Mouse (Mus musculus): ENCODE measurements around the gene Hlcs.

Hlcs gene

DNA sequence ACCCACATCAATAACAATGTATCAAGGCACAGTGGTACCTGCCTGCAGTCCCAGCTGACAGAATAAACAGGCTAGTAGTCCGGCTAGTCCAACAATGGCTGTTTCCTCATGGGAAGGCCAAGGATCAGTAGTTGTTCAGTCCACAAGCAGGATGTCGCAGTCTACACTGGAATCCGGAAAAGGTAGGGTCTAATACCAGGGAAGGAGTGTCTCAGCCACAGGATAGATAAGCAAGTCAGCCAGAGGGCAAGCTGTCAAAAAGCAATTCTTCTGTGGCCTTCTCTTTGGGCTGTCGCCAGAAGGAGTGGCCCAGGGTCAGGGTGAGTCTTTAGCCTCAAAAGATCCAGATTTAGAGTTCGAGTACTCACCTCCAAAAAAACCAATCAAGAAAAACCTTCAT lies 4.4 kb upstream of the Hlcs start:
- Histone ChIP-seq H3K4me3 (replicated peaks; ENCODE audit: low read length) (no peak overlapping the region), H3K36me3 (ENCODE audit: insufficient read depth, low read length) (no peaks in the 10 kb centered on the region), H3K27me3 (ENCODE audit: insufficient read depth, low read length) (peaks cover 4% of the 10 kb centered on the region), H3K4me1 (replicated peaks; ENCODE audit: low read depth, low read length) (peaks cover 15% of the 10 kb centered on the region), H3K9me3 (ENCODE audit: low read length) (no peaks in the 10 kb centered on the region)
- TF ChIP-seq CTCF (conservative IDR thresholded peaks at IDR 0.05; ENCODE audit: low read length) (no peak), POU5F1 (IDR thresholded peaks at IDR 0.05; ENCODE audit: borderline replicate concordance, low read length) (no peak), NANOG (IDR thresholded peaks at IDR 0.05; ENCODE audit: borderline replicate concordance, low read length) (no peak)

DNA sequence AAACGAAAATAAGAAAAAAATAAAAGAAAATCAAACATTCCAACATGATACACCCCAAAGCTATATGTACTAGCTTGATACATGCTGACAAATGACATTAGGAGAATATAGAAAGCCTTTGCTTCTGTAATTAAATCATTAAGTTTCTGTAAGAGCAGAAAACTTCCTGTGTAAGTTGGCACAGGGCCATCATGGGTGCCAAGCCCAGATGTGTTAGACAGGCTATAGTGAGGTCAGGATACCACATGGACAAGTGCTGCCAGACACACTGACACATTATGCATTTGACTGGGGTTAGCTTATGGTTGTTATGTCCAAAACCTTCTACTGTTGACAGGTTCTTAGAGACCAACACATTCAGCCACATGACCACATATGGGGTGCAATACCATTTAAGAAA lies 1.8 kb upstream of the Hlcs start:
- Histone ChIP-seq H3K9me3 (ENCODE audit: low read length) (no peaks in the 10 kb centered on the region), H3K27me3 (ENCODE audit: insufficient read depth, low read length) (peaks cover 4% of the 10 kb centered on the region), H3K4me3 (replicated peaks; ENCODE audit: low read length) (no peak overlapping the region), H3K4me1 (replicated peaks; ENCODE audit: low read depth, low read length) (peaks cover 31% of the 10 kb centered on the region), H3K36me3 (ENCODE audit: insufficient read depth, low read length) (no peaks in the 10 kb centered on the region)
- no peak for TF ChIP-seq NANOG (IDR thresholded peaks at IDR 0.05; ENCODE audit: borderline replicate concordance, low read length)
- TF ChIP-seq POU5F1 (IDR thresholded peaks at IDR 0.05; ENCODE audit: borderline replicate concordance, low read length): no peak
- TF ChIP-seq CTCF (conservative IDR thresholded peaks at IDR 0.05; ENCODE audit: low read length): no peak

DNA sequence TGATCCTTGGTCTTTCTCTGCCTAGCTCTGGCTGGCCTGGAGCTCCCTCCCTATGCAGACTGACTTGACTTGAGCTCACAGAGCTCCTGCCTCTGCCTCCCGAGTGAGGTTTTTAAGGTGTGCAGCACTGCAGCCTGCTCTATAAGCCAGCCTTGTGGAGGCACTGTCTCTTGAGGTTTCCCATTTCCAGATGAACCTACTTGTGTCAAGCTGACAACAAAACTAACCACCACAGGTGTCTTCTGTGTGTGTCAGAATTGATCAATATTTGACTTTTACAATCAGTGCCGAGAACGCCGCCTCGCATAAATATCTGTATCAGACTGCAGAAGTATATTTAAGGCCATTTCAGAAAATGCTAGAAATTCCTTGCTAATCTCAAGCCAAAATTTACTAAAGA lies 1.3 kb upstream of the Hlcs start:
- Histone ChIP-seq H3K9me3 (ENCODE audit: low read length) (no peaks in the 10 kb centered on the region), H3K4me1 (replicated peaks; ENCODE audit: low read depth, low read length) (peaks cover 31% of the 10 kb centered on the region), H3K27me3 (ENCODE audit: insufficient read depth, low read length) (peaks cover 4% of the 10 kb centered on the region), H3K4me3 (replicated peaks; ENCODE audit: low read length) (no peak overlapping the region), H3K36me3 (ENCODE audit: insufficient read depth, low read length) (no peaks in the 10 kb centered on the region)
- TF ChIP-seq NANOG (IDR thresholded peaks at IDR 0.05; ENCODE audit: borderline replicate concordance, low read length) (no peak), CTCF (conservative IDR thresholded peaks at IDR 0.05; ENCODE audit: low read length) (no peak), POU5F1 (IDR thresholded peaks at IDR 0.05; ENCODE audit: borderline replicate concordance, low read length) (no peak)

DNA sequence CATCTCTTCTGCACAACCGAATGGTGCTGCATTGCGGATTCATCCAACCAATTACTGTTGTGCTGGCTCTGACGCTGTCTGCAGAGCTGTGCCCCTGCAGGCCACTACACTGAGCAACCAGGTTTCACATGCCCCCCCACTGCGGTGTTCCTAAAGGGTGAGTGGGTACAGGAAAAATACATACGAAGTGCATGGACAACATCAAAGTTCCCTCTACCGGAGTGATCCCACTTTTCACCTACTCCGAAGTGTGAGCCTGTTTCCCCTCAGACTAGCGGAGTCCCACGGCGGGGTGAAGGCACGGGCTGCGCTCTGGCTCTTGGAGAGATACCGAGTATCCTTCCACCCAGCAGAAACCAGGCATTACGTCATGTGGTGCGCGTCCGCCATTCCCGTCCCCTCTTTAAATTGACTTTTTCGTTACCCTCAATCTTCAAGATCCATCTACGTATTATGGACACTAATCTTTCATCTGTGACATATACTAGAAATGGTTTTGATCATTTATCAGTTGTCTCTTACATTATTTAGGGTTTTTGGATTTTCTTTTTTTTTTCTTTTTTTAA lies 625 bp downstream of the Hlcs start:
- Histone ChIP-seq H3K4me1 (replicated peaks; ENCODE audit: low read depth, low read length) (peaks cover 31% of the 10 kb centered on the region), H3K27me3 (ENCODE audit: insufficient read depth, low read length) (peaks cover 4% of the 10 kb centered on the region), H3K36me3 (ENCODE audit: insufficient read depth, low read length) (no peaks in the 10 kb centered on the region), H3K4me3 (replicated peaks; ENCODE audit: low read length) (peak overlapping the region; percentile 89), H3K9me3 (ENCODE audit: low read length) (no peaks in the 10 kb centered on the region)
- no peak for TF ChIP-seq POU5F1 (IDR thresholded peaks at IDR 0.05; ENCODE audit: borderline replicate concordance, low read length)
- no peak; the same call in 1 of the 2 replicates for TF ChIP-seq CTCF (conservative IDR thresholded peaks at IDR 0.05; ENCODE audit: low read length)
- no peak for TF ChIP-seq NANOG (IDR thresholded peaks at IDR 0.05; ENCODE audit: borderline replicate concordance, low read length)

DNA sequence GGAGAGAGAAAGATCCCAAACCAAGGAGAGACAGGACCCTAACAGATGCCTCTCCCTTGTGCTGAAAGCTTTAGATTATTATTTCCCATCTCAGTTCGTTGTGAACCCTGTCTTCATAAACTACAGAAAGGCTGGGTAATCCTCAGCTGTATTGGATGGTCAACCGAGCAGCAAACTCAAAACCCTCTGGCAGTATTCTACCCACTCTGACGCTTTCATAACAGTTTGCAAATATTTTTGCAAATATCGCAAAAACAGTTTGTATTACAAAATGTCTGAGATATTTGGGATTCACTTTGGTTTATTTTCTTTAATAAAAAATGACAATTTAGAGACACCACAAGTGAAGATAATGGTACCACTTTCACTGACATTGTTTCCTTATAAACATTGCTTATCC lies 1.4 kb downstream of the Hlcs start:
- Histone ChIP-seq H3K4me1 (replicated peaks; ENCODE audit: low read depth, low read length) (peaks cover 31% of the 10 kb centered on the region), H3K4me3 (replicated peaks; ENCODE audit: low read length) (peak overlapping the region; percentile 89; the same call in 1 of the 2 replicates), H3K36me3 (ENCODE audit: insufficient read depth, low read length) (no peaks in the 10 kb centered on the region), H3K9me3 (ENCODE audit: low read length) (no peaks in the 10 kb centered on the region), H3K27me3 (ENCODE audit: insufficient read depth, low read length) (peaks cover 4% of the 10 kb centered on the region; the same call in 1 of the 2 replicates)
- no peak for TF ChIP-seq POU5F1 (IDR thresholded peaks at IDR 0.05; ENCODE audit: borderline replicate concordance, low read length)
- TF ChIP-seq CTCF (conservative IDR thresholded peaks at IDR 0.05; ENCODE audit: low read length): no peak
- no peak for TF ChIP-seq NANOG (IDR thresholded peaks at IDR 0.05; ENCODE audit: borderline replicate concordance, low read length)

DNA sequence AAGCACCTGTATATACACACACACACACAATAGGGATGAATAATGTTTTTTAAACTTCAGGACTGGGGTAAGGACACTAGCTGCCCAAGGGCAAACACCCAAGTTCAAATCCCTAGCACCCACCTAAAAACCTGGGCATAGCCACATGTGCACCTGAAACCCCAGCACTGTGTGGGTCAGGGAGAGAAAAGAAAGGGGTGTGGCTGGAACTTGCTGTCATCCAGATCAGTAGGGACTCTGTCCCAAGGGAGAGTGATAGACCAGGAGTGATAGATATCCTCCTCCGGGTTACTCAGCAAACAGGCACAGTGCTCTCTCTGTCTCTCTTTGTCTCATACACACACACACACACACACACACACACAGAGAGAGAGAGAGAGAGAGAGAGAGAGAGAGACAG lies 2.0 kb downstream of the Hlcs start:
- no peaks in the 10 kb centered on the region for H3K27me3 ChIP-seq (ENCODE audit: insufficient read depth, low read length)
- H3K4me1 ChIP-seq (replicated peaks; ENCODE audit: low read depth, low read length): peaks cover 27% of the 10 kb centered on the region
- no peak for TF ChIP-seq POU5F1 (IDR thresholded peaks at IDR 0.05; ENCODE audit: borderline replicate concordance, low read length)
- TF ChIP-seq NANOG (IDR thresholded peaks at IDR 0.05; ENCODE audit: borderline replicate concordance, low read length): no peak
- no peak for TF ChIP-seq CTCF (conservative IDR thresholded peaks at IDR 0.05; ENCODE audit: low read length)
- no peaks in the 10 kb centered on the region for H3K9me3 ChIP-seq (ENCODE audit: low read length)
- no peaks in the 10 kb centered on the region for H3K36me3 ChIP-seq (ENCODE audit: insufficient read depth, low read length)
- H3K4me3 ChIP-seq (replicated peaks; ENCODE audit: low read length): no peak overlapping the region

DNA sequence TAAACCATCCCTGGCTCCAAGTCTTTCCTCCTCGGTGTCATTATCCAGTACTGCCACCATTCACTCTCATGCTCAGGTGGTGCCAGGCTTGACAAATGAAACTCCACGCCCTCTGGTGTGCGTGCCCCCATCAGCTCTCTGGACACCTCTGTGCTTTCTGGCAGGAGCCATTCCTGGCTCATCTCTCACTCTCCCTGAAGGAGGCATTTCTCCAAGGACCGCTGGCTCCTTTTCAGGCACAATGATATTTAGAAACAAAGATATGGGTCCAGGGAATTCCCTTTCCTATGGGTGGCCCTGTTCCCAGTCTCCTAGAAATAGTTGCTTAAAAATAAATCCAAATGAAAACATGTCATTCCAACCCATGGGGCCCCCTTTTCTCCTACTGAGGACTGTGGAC lies 4.3 kb downstream of the Hlcs start:
- H3K9me3 ChIP-seq (ENCODE audit: low read length): peaks cover 8% of the 10 kb centered on the region; the same call in 1 of the 2 replicates
- peaks cover 23% of the 10 kb centered on the region for H3K4me1 ChIP-seq (replicated peaks; ENCODE audit: low read depth, low read length)
- no peaks in the 10 kb centered on the region for H3K36me3 ChIP-seq (ENCODE audit: insufficient read depth, low read length)
- peaks cover 7% of the 10 kb centered on the region for H3K27me3 ChIP-seq (ENCODE audit: insufficient read depth, low read length)
- no peak for TF ChIP-seq NANOG (IDR thresholded peaks at IDR 0.05; ENCODE audit: borderline replicate concordance, low read length)
- no peak for TF ChIP-seq CTCF (conservative IDR thresholded peaks at IDR 0.05; ENCODE audit: low read length)
- no peak for TF ChIP-seq POU5F1 (IDR thresholded peaks at IDR 0.05; ENCODE audit: borderline replicate concordance, low read length)
- no peak overlapping the region for H3K4me3 ChIP-seq (replicated peaks; ENCODE audit: low read length)

DNA sequence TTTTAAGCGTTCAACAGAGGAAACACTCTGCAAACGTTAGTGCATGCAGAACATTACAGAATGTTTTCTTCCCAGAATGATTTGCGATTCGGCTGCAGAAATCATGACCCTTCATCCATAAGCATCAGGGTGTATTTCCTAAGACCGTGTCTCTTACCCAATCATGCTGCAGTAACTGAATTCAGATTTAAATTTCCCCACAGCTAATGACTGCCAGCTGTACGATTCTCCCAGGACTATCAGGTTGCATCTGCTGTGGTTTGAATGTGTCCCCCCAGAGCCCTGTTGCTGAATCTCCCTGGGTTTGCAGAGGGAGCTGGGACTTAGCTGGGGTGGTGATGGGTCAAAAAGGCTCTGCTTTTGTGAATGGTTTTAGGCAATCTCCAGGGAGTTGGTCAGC lies 5.4 kb downstream of the Hlcs start:
- peaks cover 25% of the 10 kb centered on the region for H3K4me1 ChIP-seq (replicated peaks; ENCODE audit: low read depth, low read length)
- no peaks in the 10 kb centered on the region for H3K36me3 ChIP-seq (ENCODE audit: insufficient read depth, low read length)
- H3K9me3 ChIP-seq (ENCODE audit: low read length): peaks cover 8% of the 10 kb centered on the region; the same call in 1 of the 2 replicates
- no peak overlapping the region for H3K4me3 ChIP-seq (replicated peaks; ENCODE audit: low read length)
- H3K27me3 ChIP-seq (ENCODE audit: insufficient read depth, low read length): peaks cover 17% of the 10 kb centered on the region
- TF ChIP-seq CTCF (conservative IDR thresholded peaks at IDR 0.05; ENCODE audit: low read length) (no peak), NANOG (IDR thresholded peaks at IDR 0.05; ENCODE audit: borderline replicate concordance, low read length) (no peak), POU5F1 (IDR thresholded peaks at IDR 0.05; ENCODE audit: borderline replicate concordance, low read length) (no peak)

DNA sequence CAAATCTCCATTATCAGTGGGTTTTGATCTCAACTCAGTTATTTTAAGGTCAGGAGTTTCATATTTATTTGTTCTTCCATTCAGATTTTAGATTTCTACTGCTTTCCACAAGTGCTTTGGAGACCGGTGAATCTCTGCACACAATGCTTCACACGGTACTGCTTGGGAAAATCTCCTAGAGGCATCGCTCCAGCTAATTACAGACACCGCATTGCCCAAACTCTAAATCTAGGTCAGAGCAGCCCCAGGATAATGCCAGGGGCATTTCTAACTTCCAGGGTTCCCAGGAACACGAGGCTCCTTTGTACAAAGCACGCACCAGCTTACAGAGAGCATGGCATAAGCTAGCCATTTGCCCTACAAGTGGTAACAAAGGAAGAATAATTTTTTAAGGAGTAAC lies 5.8 kb downstream of the Hlcs start:
- H3K9me3 ChIP-seq (ENCODE audit: low read length): peaks cover 8% of the 10 kb centered on the region; the same call in 1 of the 2 replicates
- H3K4me1 ChIP-seq (replicated peaks; ENCODE audit: low read depth, low read length): peaks cover 27% of the 10 kb centered on the region
- peaks cover 22% of the 10 kb centered on the region for H3K27me3 ChIP-seq (ENCODE audit: insufficient read depth, low read length)
- no peak overlapping the region for H3K4me3 ChIP-seq (replicated peaks; ENCODE audit: low read length)
- no peaks in the 10 kb centered on the region for H3K36me3 ChIP-seq (ENCODE audit: insufficient read depth, low read length)
- TF ChIP-seq NANOG (IDR thresholded peaks at IDR 0.05; ENCODE audit: borderline replicate concordance, low read length) (no peak), CTCF (conservative IDR thresholded peaks at IDR 0.05; ENCODE audit: low read length) (no peak)
